Comparison of ENCODE assay signal across 8 mouse cellular contexts in the genomic region with DNA sequence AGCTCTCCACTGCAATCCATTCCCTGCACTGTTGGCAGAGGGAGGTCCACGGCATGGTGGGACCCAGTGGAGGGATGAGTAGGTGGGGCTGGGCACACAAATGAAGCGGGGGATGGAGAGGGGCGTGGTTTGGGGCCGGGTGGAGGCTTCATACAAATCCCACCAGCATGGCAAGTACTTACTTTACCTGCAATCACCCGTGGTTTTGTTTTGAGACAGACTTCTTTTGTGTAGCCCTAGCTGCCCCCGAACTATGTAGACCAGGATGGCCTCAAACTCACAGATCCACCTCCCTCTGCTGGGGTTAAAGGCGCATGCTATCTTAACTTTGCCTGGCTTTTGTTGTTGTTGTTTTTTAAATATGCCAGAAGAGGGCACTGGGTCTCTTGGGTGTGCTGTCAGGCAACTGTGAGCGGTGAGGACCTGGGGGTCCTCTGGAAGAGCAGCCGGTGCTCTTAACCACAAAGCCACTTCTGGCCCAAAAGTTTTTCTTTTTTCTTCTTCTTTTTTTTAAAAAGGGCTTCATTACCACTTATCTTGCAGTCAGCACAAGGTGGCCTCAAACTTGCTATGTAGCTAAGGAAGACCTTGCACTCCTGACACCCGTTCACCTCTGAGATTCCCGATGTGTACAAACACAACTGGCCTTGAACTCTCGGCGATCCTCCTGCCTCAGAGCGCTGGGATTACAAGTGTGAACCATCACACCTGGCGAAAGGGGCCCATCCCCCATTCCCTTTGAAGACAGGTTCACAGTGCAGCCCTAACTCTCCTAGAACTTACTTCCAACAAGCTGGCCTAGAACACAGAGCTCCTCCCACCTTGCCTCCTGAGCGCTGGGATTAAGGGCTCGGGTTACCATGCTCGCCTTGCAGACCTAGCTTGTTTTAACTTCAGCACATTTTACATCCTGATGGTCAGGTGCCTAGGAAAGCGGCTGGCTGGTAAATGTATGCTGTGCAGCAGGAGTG. TPM values are rescaled to one million over a fixed set of nuclear protein-coding genes. Genes with fewer than 3 reads are reported as not detected.
DNase-seq lines count a peak whose midpoint lies in the region; ATAC-seq lines count a peak whose summit lies in the region.

No protein-coding gene starts in this region.

- peak overlapping the region; percentile 10 for H3K4me3 ChIP-seq in heart, embryonic 13.5 days
- H3K4me3 ChIP-seq in hindbrain, embryonic 13.5 days = peak overlapping the region; percentile 12; the same call in 1 of the 2 replicates
- H3K4me3 ChIP-seq in midbrain, embryonic 15.5 days = no peak overlapping the region

- peak overlapping the region; percentile 6; the same call in 1 of the 2 replicates for H3K9ac ChIP-seq in heart, embryonic 13.5 days
- peak overlapping the region; percentile 66; the same call in 1 of the 2 replicates for H3K9ac ChIP-seq in hindbrain, embryonic 13.5 days
- 0 out of 2 replicates have a peak overlapping the region, but pooled peaks have one; percentile 15 for H3K9ac ChIP-seq in midbrain, embryonic 15.5 days

- no peak for DNase-seq in heart, adult 18-20 months
- DNase-seq in ZHBTc4 (ENCODE audit: low read depth, low spot score) = peak; percentile 85
- DNase-seq in gastrocnemius, postnatal 4 days (ENCODE audit: low spot score in 2 of 2) = no peak
- no peak for DNase-seq in right cerebral cortex, postnatal 36 days (ENCODE audit: low spot score in 2 of 2)
- no peak for DNase-seq in layer of hippocampus, adult 11-12 months (ENCODE audit: low spot score)

- peaks cover 62% of the 10 kb centered on the region for H3K27me3 ChIP-seq in heart, embryonic 13.5 days (replicated peaks)
- H3K27me3 ChIP-seq in hindbrain, embryonic 13.5 days = no peaks in the 10 kb centered on the region
- no peaks in the 10 kb centered on the region for H3K27me3 ChIP-seq in midbrain, embryonic 15.5 days (replicated peaks)

- H3K9me3 ChIP-seq in heart, embryonic 13.5 days = no peaks in the 10 kb centered on the region
- no peaks in the 10 kb centered on the region for H3K9me3 ChIP-seq in hindbrain, embryonic 13.5 days
- H3K9me3 ChIP-seq in midbrain, embryonic 15.5 days = no peaks in the 10 kb centered on the region

- peaks cover 9% of the 10 kb centered on the region; the same call in 1 of the 2 replicates for H3K36me3 ChIP-seq in heart, embryonic 13.5 days
- H3K36me3 ChIP-seq in hindbrain, embryonic 13.5 days = peaks cover 29% of the 10 kb centered on the region
- 0 out of 2 replicates have a peak, but pooled peaks cover 6% of the 10 kb centered on the region for H3K36me3 ChIP-seq in midbrain, embryonic 15.5 days (replicated peaks)

- no peak overlapping the region for H3K27ac ChIP-seq in heart, embryonic 13.5 days (replicated peaks)
- H3K27ac ChIP-seq in hindbrain, embryonic 13.5 days = peak overlapping the region; percentile 99
- H3K27ac ChIP-seq in midbrain, embryonic 15.5 days = peak overlapping the region; percentile 92

- peaks cover 33% of the 10 kb centered on the region for H3K4me1 ChIP-seq in heart, embryonic 13.5 days
- H3K4me1 ChIP-seq in hindbrain, embryonic 13.5 days (replicated peaks) = peaks cover 72% of the 10 kb centered on the region
- H3K4me1 ChIP-seq in midbrain, embryonic 15.5 days = peaks cover 67% of the 10 kb centered on the region

- 14% methylated on average over 19 of the region's 19 CpGs for WGBS in heart, embryonic 13.5 days
- 13% methylated on average over 19 of the region's 19 CpGs for WGBS in hindbrain, embryonic 13.5 days
- WGBS in midbrain, embryonic 15.5 days = 12% methylated on average over 19 of the region's 19 CpGs

- peak overlapping the region; percentile 51 for H3K4me2 ChIP-seq in heart, embryonic 13.5 days
- peak overlapping the region; percentile 43 for H3K4me2 ChIP-seq in hindbrain, embryonic 13.5 days
- H3K4me2 ChIP-seq in midbrain, embryonic 15.5 days = peak overlapping the region; percentile 43

- ATAC-seq in heart, embryonic 13.5 days (ENCODE audit: extremely low read depth, insufficient number of reproducible peaks, low FRiP score, low TSS enrichment) = no peak
- no peak for ATAC-seq in hindbrain, embryonic 13.5 days (ENCODE audit: low FRiP score)
- ATAC-seq in midbrain, embryonic 15.5 days (replicated peaks) = 0 out of 2 replicates have a peak, but pooled peaks have one; percentile 4

RNA-seq across cellular contexts. Expression of a gene that starts 15.9 kb away (rescaled TPM):
- polyA plus RNA-seq in heart, embryonic 13.5 days (2015; fragmentation: Nextera tagmentation; extraction: Ambion mirVana) = 2.0 and 3.7 TPM in 2 replicates
- total RNA-seq in heart, adult 18-20 months (2021) = 1 to 10 TPM in 1 of 2 experiments, under 1 TPM in 1; 0.47 to 1.1 TPM
- polyA plus RNA-seq in hindbrain, embryonic 13.5 days (2015; fragmentation: Nextera tagmentation; extraction: Ambion mirVana) = 187 and 197 TPM in 2 replicates
- 256 and 261 TPM in 2 replicates for polyA plus RNA-seq in midbrain, embryonic 15.5 days (2015; fragmentation: Nextera tagmentation; extraction: Ambion mirVana)
- total RNA-seq in gastrocnemius, postnatal 4 days (2021) = 1 to 10 TPM; 4.3 TPM

RNA-seq across cellular contexts. Expression of a gene that starts 30.5 kb away (rescaled TPM):
- polyA plus RNA-seq in heart, embryonic 13.5 days (2015; fragmentation: Nextera tagmentation; extraction: Ambion mirVana) = 13.3 and 14.9 TPM in 2 replicates
- 1 to 10 TPM; 5.8 to 7.5 TPM for total RNA-seq in heart, adult 18-20 months (2021)
- polyA plus RNA-seq in hindbrain, embryonic 13.5 days (2015; fragmentation: Nextera tagmentation; extraction: Ambion mirVana) = 8.6 and 13.1 TPM in 2 replicates
- 3.3 and 4.3 TPM in 2 replicates for polyA plus RNA-seq in midbrain, embryonic 15.5 days (2015; fragmentation: Nextera tagmentation; extraction: Ambion mirVana)
- total RNA-seq in gastrocnemius, postnatal 4 days (2021) = 10 to 100 TPM; 16.0 to 16.9 TPM

RNA-seq across cellular contexts. Expression of a gene that starts 37.9 kb away (rescaled TPM):
- polyA plus RNA-seq in heart, embryonic 13.5 days (2015; fragmentation: Nextera tagmentation; extraction: Ambion mirVana) = 111 and 116 TPM in 2 replicates
- 10 to 100 TPM; 45.7 to 53.8 TPM for total RNA-seq in heart, adult 18-20 months (2021)
- polyA plus RNA-seq in hindbrain, embryonic 13.5 days (2015; fragmentation: Nextera tagmentation; extraction: Ambion mirVana) = 42.4 and 44.0 TPM in 2 replicates
- polyA plus RNA-seq in midbrain, embryonic 15.5 days (2015; fragmentation: Nextera tagmentation; extraction: Ambion mirVana) = 72.4 and 77.3 TPM in 2 replicates
- total RNA-seq in gastrocnemius, postnatal 4 days (2021) = 1 to 10 TPM; 7.3 to 9.6 TPM

Comparison
In these comparisons a context has a peak if more than half of its experiments do, and no peak if none do; other contexts are left out.
1. H3K9ac ChIP-seq: peak in every context shown above with its lines; median percentile 66 in hindbrain, embryonic 13.5 days; 15 in midbrain, embryonic 15.5 days; 6 in heart, embryonic 13.5 days.
2. RNA of a gene that starts 15.9 kb away (polyA plus RNA-seq): 256 to 261 TPM in midbrain, embryonic 15.5 days and 187 to 197 TPM in hindbrain, embryonic 13.5 days; 2.0 to 3.7 TPM in heart, embryonic 13.5 days; every median in the first group is over 10 times any median in the second.
3. Peak in every context shown above with its lines, with median percentiles within 50 percentile points of each other: H3K4me2 ChIP-seq.